Mouse (Mus musculus) heart, embryonic 16.5 days (tissue): ENCODE data around the gene Rbm47. TPM values are rescaled to one million over a fixed set of nuclear protein-coding genes. Genes with fewer than 3 reads are reported as not detected.

Source experiments
- ATAC-seq: fragments of 200-750 bp; cut with Nextera tagmentation; replicated peaks from 2 replicates; pipeline ENCODE4 v1.8.0; 2017; ENCODE audit warnings: moderate number of reproducible peaks; ENCODE audit not compliant: insufficient read depth, low FRiP score; ENCODE audit errors: extremely low read depth
- H3K27ac ChIP-seq: fragments of 300-500 bp; sonication (generic); 2 replicates; pipeline ENCODE4 v1.5.1; 2014; ENCODE audit warnings: mild to moderate bottlenecking, low read length, control low read depth, moderate library complexity
- H3K27me3 ChIP-seq: fragments of 300-500 bp; sonication (generic); 2 replicates; pipeline ENCODE4 v1.6.1; 2014; ENCODE audit warnings: low read length, mixed read lengths; ENCODE audit not compliant: control insufficient read depth, insufficient read depth
- H3K36me3 ChIP-seq: fragments of 300-500 bp; sonication (generic); 2 replicates; pipeline ENCODE4 v1.6.1; 2014; ENCODE audit not compliant: control insufficient read depth, insufficient read depth
- H3K4me1 ChIP-seq: fragments of 300-500 bp; sonication (generic); 2 replicates; pipeline ENCODE4 v1.6.1; 2014; ENCODE audit warnings: low read length, mixed read lengths; ENCODE audit not compliant: control insufficient read depth, insufficient read depth
- H3K4me2 ChIP-seq: fragments of 300-500 bp; sonication (generic); 2 replicates; pipeline ENCODE4 v1.6.1; 2014; ENCODE audit warnings: low read depth, mild to moderate bottlenecking, control low read depth, low read length
- H3K4me3 ChIP-seq: fragments of 300-500 bp; sonication (generic); 2 replicates; pipeline ENCODE4 v1.5.1; 2014; ENCODE audit warnings: mild to moderate bottlenecking, control low read depth, low read length
- H3K9ac ChIP-seq: fragments of 300-500 bp; sonication (generic); 2 replicates; pipeline ENCODE4 v1.6.1; 2014; ENCODE audit warnings: low read length, control low read depth
- H3K9me3 ChIP-seq: fragments of 300-500 bp; sonication (generic); replicated peaks from 2 replicates; pipeline ENCODE4 v1.6.1; 2016; ENCODE audit warnings: low read length; ENCODE audit not compliant: control insufficient read depth
- WGBS: fragments of 180-500 bp; shearing (Covaris S2); extraction: QIAGEN DNeasy Blood & Tissue Kit; methylation state at CpG from one replicate; pipeline ENCODE4 v1.1.7; 2014; 5-methylcytosine and 5-hydroxymethylcytosine counted together
- polyA plus RNA-seq: library from polyadenylated mRNA; unstranded; fragments of >200 nt; fragmentation: Nextera tagmentation; extraction: Ambion mirVana; gene quantifications from 2 replicates; pipeline ENCODE4 v1.2.1, GENCODE M21; 2015

Gene Rbm47
- polyA plus RNA-seq, 1 experiment from 2014 or later = 6.0 TPM

DNA sequence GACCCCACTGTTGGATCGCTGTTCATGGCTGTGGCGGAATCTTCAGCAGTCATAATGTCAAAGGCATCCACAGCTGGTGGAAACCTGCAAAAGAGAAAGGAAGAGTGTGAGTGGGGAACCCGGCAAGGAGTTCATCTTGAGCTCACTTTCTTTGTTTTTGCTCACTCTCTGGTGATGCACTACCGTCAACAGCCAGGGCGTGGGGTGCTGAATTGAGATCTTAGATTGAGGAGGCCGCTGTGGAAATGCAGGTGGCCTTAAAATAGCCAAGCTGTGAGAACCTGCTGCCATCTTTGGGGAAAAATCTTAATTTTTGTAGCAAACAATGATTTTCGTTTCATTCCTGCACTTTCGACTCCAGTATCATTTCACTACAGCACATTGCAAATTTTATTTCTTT, 145.7 kb downstream of the Rbm47 start:
- no peak for ATAC-seq
- Histone ChIP-seq H3K4me1 (no peaks in the 10 kb centered on the region), H3K4me2 (no peak overlapping the region), H3K4me3 (no peak overlapping the region), H3K27ac (no peak overlapping the region), H3K36me3 (peaks cover 2% of the 10 kb centered on the region; the same call in 1 of the 2 replicates), H3K27me3 (no peaks in the 10 kb centered on the region), H3K9ac (no peak overlapping the region), H3K9me3 (peaks cover 8% of the 10 kb centered on the region; the same call in 1 of the 2 replicates)
- WGBS = 93% methylated on average over 8 of the region's 8 CpGs

DNA sequence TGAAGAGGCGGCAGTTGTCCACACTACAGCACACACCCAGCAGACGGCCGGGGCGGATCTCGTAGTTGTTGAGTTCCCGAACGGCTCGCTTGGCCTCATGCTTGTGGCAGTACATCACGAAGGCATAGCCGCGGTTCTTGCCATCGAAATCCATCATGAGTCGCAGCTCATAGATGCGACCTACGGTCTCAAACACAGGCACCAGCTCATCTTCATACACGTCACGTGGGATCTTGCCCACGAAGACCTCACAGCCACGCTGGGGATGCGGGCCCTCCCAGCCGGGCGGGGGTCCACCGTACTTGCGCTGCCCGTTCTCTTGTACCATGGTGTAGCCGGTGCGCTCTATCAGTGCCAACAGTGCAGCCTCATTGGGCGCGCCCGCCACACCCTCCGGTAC, 146.1 kb downstream of the Rbm47 start:
- Histone ChIP-seq H3K4me3 (no peak overlapping the region), H3K9me3 (peaks cover 8% of the 10 kb centered on the region; the same call in 1 of the 2 replicates), H3K4me1 (no peaks in the 10 kb centered on the region), H3K36me3 (peaks cover 2% of the 10 kb centered on the region; the same call in 1 of the 2 replicates), H3K4me2 (no peak overlapping the region), H3K27me3 (no peaks in the 10 kb centered on the region), H3K27ac (no peak overlapping the region), H3K9ac (no peak overlapping the region)
- no peak for ATAC-seq
- WGBS = 96% methylated on average over 31 of the region's 31 CpGs

DNA sequence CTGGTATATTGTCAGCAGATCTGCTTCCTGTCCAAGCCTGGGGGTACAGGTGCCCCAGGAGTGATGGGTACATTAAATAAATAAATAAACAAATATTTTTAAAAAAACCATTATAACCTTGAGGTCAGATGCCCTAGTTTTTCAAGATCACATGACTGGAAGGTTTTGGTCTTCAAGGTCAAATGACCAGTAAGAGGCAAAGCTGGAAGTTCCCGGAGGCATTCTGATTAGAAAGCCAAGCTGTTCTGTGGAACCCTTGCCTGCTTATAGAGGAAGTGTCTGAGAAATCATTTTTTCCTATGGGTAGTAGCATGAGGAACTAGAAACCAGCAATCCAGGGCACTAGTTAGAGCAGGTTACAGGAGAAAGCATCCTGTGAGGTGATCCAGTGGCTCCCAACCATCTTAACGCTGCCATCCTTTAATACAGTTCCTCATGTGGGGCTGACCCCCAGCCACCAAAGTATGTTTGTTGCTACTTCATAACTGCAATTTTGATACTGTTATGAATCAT, 157.4 kb downstream of the Rbm47 start:
- ATAC-seq = no peak
- no peak overlapping the region for H3K4me3 ChIP-seq
- no peak overlapping the region for H3K27ac ChIP-seq
- no peaks in the 10 kb centered on the region for H3K9me3 ChIP-seq
- H3K4me1 ChIP-seq = no peaks in the 10 kb centered on the region
- H3K9ac ChIP-seq = no peak overlapping the region
- no peaks in the 10 kb centered on the region for H3K27me3 ChIP-seq
- 87% methylated on average over 2 of the region's 2 CpGs for WGBS
- H3K4me2 ChIP-seq = no peak overlapping the region
- H3K36me3 ChIP-seq = no peaks in the 10 kb centered on the region

DNA sequence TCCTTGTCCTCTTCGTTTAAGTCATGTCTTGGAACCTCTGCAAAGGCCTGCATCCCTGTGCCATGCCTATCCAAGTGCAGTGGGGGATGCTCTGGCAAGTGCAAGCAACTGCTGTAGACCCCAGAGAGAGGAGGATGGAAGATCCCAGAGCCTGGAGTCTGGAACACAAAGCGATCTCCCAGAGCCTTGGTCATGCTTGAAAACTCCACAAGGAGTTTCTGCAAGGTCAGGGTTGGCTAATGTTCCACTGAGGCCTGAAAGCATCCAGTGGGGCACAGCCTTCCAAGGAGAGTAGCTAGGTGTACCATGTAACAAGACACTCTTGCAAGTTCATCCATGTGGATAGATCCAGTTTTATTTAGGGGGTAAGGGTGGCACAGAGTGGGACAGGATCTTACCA, 158.5 kb downstream of the Rbm47 start:
- Histone ChIP-seq H3K4me3 (no peak overlapping the region), H3K27me3 (no peaks in the 10 kb centered on the region), H3K9me3 (no peaks in the 10 kb centered on the region), H3K27ac (no peak overlapping the region), H3K4me2 (no peak overlapping the region), H3K36me3 (no peaks in the 10 kb centered on the region), H3K4me1 (no peaks in the 10 kb centered on the region), H3K9ac (no peak overlapping the region)
- WGBS = 84% methylated on average over 2 of the region's 2 CpGs
- no peak for ATAC-seq

DNA sequence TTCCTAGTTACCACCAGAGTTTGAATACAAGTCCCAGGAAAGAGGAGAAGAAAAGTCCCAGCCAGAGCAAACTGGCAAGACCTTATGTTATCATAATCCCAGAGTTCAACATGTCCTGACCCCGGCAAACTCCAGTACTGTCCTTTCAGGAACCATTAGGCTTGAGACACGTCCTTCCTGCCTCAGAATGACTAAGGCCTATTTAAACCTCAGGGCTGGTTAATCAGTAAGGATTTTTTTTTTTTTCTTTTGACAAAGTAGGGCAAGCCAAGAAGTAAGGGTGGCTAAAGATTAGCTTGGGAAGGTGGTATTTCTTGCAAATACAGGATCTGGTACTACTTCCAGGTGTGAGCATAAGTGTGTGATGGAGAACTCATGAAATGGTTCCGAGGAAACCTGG, 158.9 kb downstream of the Rbm47 start:
- no peak for ATAC-seq

DNA sequence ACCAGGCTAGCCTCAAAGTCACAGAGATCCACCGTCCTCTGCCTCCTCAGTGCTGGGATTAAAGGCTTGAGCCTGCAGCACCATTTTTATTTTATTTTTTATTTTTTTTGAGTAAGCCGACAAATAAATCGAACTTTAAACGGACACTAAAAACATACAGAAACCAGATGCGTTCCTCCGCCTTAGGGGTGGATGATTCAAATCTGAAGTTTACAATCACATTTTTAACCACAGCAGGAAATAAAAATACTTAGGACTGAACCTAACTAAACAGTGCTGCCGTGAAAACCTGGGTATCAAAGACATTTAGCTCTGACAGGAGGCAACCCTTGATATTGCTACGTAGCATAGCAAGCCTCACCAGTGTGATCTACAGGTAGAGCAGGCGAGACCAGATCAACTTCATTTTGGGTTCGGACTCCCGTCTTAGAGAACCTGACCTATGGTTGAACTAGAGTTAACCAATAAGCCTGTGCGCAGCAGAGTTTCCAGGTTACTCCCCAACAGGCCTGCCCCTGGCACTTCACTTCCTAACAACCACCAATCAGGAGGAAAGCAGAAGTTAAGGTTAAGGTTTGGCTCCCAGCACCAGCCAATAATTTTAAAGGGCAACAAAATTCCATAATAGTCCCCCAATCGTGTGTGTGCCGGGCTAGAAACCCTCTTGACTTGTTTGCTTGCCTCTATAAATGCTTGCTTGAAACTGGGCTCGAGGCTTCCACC, 164.5 kb downstream of the Rbm47 start:
- no peak overlapping the region for H3K4me2 ChIP-seq
- H3K36me3 ChIP-seq = no peaks in the 10 kb centered on the region
- no peak overlapping the region for H3K9ac ChIP-seq
- H3K9me3 ChIP-seq = no peaks in the 10 kb centered on the region
- no peaks in the 10 kb centered on the region for H3K4me1 ChIP-seq
- H3K4me3 ChIP-seq = no peak overlapping the region
- ATAC-seq = no peak
- H3K27me3 ChIP-seq = no peaks in the 10 kb centered on the region
- 78% methylated on average over 15 of the region's 15 CpGs for WGBS
- no peak overlapping the region for H3K27ac ChIP-seq

More for the DNA sequence above, 158.9 kb downstream of the Rbm47 start:
- Histone ChIP-seq H3K27me3 (no peaks in the 10 kb centered on the region), H3K4me3 (no peak overlapping the region), H3K4me2 (no peak overlapping the region), H3K27ac (no peak overlapping the region), H3K9ac (no peak overlapping the region), H3K36me3 (no peaks in the 10 kb centered on the region), H3K9me3 (no peaks in the 10 kb centered on the region), H3K4me1 (no peaks in the 10 kb centered on the region)
- 61% methylated on average over 3 of the region's 3 CpGs for WGBS

DNA sequence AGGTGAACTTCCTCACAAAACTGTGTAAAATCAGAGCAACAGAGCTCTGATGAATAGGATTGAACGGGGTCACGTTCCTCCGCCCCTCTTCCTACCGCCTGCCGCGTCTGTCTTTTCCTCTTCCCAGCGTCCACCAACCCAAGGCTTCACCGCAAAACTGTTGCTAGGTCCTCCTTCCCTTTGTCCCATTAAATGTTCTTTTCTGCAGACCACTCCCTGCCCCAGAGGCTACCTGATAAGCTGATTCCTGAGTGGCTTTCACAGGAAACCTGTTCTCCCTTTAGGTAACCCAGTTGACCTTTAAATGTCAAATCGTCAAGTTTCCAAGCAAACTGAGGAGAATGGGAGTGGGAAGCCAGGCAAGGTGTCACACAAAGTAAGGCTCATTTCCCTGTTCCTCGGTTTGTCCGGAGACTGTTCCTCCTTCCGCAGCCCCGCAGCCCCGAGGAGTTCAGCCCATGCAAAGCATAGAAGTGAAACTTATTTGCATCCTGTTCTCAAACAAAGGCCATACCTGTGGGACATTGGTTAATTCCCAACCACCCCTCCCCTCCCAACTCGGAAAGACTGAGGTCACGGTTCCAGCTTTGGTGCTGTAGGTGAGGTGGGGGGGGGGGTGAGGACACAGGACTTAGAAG, 167.8 kb downstream of the Rbm47 start:
- H3K27ac ChIP-seq = no peak overlapping the region
- no peak overlapping the region for H3K4me3 ChIP-seq
- H3K4me1 ChIP-seq = no peaks in the 10 kb centered on the region
- 41% methylated on average over 16 of the region's 16 CpGs for WGBS
- no peak overlapping the region for H3K9ac ChIP-seq
- H3K36me3 ChIP-seq = no peaks in the 10 kb centered on the region
- no peak for ATAC-seq
- H3K4me2 ChIP-seq = no peak overlapping the region; the same call in 1 of the 2 replicates
- H3K27me3 ChIP-seq = no peaks in the 10 kb centered on the region
- H3K9me3 ChIP-seq = no peaks in the 10 kb centered on the region

DNA sequence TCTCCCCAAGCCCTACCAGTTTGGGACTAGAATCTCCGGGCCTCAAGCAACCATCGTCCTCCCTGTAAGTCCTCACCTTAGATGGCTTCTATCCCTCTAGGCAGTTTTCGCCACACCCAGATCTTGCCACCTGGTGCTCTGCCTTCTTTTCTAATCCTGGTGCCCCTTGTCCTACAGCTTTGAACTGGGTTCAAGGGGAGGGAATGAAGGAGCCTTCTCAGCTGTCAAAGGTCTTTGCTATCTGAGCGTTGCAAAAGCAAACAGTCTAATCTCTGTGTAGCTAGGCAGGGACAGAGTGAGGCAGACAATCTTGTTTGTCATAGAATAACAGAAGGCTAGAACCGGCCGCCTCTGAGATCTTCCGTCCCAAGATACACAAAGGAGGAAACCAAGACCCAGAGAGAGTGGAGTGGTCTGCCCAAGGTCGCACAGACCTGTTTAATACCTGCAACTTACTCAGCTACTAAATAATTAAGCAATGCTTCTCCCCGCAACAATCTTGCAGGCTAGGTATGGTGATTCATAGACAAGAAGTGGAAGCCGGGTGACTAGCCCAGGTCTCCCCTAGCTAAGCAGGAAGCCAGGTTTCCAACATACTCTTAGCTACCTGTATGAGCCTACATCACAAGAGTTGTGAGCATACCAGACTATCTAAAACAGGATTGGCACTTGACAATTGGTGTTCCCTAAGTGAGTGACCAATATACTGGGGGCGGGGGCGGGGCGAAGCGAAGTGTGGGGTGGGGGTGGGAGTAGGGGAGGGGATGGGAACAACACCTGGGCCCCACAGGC, 168.6 kb downstream of the Rbm47 start, which contains the start of gene 9130230L23Rik:
Gene 9130230L23Rik (minus strand): TSS at position 152 of the 792 bp plus-strand sequence.
- H3K27me3 ChIP-seq = no peaks in the 10 kb centered on the region
- H3K36me3 ChIP-seq = no peaks in the 10 kb centered on the region
- no peak within 1 kb of the TSS for H3K9ac ChIP-seq
- no peaks in the 10 kb centered on the region for H3K9me3 ChIP-seq
- no peak within 1 kb of the TSS for H3K4me3 ChIP-seq
- 39% methylated on average over 14 of the region's 14 CpGs for WGBS
- no peak within 1 kb of the TSS for H3K27ac ChIP-seq
- no peak within 1 kb of the TSS; the same call in 1 of the 2 replicates for H3K4me2 ChIP-seq
- no peaks in the 10 kb centered on the region for H3K4me1 ChIP-seq
- no peak for ATAC-seq
